Mouse (Mus musculus): ENCODE data around the gene Prkd2.

DNA sequence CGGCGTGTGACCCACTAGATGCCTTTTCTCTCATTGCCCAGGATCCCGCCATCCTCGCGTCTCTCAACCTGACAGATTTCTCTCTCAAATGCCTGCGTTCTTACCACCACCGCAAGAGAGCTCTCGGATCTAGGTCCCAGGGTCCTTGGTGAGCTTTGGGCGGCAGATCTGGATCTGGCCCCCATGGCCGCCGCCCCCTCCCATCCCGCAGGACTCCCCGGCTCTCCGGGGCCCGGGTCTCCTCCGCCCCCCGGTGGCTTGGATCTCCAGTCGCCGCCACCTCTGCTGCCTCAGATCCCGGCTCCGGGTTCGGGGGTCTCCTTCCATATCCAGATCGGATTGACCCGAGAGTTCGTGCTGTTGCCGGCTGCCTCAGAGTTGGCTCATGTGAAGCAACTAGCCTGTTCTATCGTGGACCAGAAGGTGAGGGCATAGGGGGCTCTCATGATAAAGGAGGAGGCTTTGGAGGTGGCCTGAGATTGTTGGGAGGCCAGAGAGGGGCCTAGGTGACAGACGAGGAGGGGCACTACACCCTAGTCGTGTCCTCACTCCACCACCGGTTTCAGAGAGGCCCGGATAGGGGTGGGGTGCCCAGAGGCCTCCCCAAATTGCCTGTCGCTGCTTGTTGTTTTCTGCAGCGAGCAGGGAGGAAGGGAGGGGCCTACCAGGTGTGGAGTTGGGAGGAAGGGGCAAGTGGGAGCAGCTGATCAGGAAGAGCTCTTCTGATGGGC, 904 bp downstream of the Prkd2 start:
- no peak for TF ChIP-seq CTCF (IDR thresholded peaks at IDR 0.05; ENCODE audit: low read depth, low read length)
- TF ChIP-seq POLR2AphosphoS5 (IDR thresholded peaks at IDR 0.05; ENCODE audit: insufficient replicate concordance, low read depth, low read length) = no peak
- no peak for TF ChIP-seq GATA1 (IDR thresholded peaks at IDR 0.05; ENCODE audit: borderline replicate concordance, low read length)
- no peak for TF ChIP-seq TAL1 (conservative IDR thresholded peaks at IDR 0.05; ENCODE audit: low read depth, low read length)
- no peak for TF ChIP-seq GATA2 (IDR thresholded peaks at IDR 0.05; ENCODE audit: borderline replicate concordance, low read depth, low read length)

Measured in G1E (cell line).